Mouse (Mus musculus) left cerebral cortex, adult 11 months (tissue): ENCODE data around the gene Adamts15.

Experiments
- DNase-seq: peaks from one replicate; pipeline ENCODE4 v3.0.0; 2022; ENCODE audit warnings: low spot score

Adamts15 gene

GRCm38 (mm10) chr9:30879947-30880273, 42.3 kb downstream of the Adamts15 start:
- no peak for DNase-seq

- DNase-seq = no peak
Measured at GRCm38 (mm10) chr9:30879248-30879946, 42.9 kb downstream of the Adamts15 start.

- DNase-seq = no peak
Measured at GRCm38 (mm10) chr9:30876552-30876951, 45.7 kb downstream of the Adamts15 start.

- no peak for DNase-seq
Measured at GRCm38 (mm10) chr9:30855837-30856236, 66.4 kb downstream of the Adamts15 start.

- no peak for DNase-seq
Measured at GRCm38 (mm10) chr9:30851841-30852240, 70.4 kb downstream of the Adamts15 start.

GRCm38 (mm10) chr9:30849951-30850350, 72.3 kb downstream of the Adamts15 start:
- DNase-seq = no peak

GRCm38 (mm10) chr9:30849444-30849843, 72.8 kb downstream of the Adamts15 start:
- DNase-seq = no peak
